ENCODE assay signal across 12 mouse cellular contexts in the genomic region with DNA sequence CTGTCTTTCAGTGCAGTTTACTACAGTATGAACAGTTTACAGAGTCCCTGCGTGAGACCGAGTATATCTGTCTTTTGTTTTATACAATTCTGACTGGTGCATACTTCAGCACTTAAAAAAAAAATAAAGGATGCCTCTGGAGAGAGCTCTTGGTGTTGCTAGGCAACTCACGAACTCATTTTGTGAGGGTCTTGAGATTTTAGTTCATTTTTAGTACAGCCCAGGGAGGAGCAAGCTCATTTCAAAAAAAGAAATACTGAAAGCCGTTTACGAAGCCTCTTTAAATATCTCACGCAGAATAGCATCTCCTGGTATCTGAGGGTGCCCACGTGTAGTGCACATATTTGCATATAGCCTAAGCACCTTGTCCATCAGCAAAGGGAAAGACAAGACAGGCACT. TPM values are rescaled to one million over a fixed set of nuclear protein-coding genes. Genes with fewer than 3 reads are reported as not detected.
DNase-seq lines count a peak whose midpoint lies in the region; ATAC-seq lines count a peak whose summit lies in the region.
"Had no signal": no experiment of that assay in that cellular context is flagged by ENCODE, and none has a peak within 500 bp of the region (broad histone marks: within the 10 kb centered on the region; RNA-seq: fewer than 3 reads in every experiment).

No protein-coding gene starts in this region.

- no peak for ATAC-seq in heart, embryonic 12.5 days (ENCODE audit: insufficient number of reproducible peaks, low FRiP score)
- ATAC-seq in neural tube, embryonic 11.5 days (ENCODE audit: insufficient read depth, low FRiP score, low TSS enrichment): 0 out of 2 replicates have a peak, but pooled peaks have one; percentile 15
- ATAC-seq in hindbrain, embryonic 14.5 days (ENCODE audit: low FRiP score): no peak
- peak; percentile 67 for ATAC-seq in neural tube, embryonic 15.5 days (ENCODE audit: low FRiP score)
- no peak for ATAC-seq in megakaryocyte progenitor cell, adult 5-6 weeks (replicated peaks; ENCODE audit: poor library complexity)
- ATAC-seq: intestine, postnatal 0 days; liver, postnatal 0 days had no signal

- peak overlapping the region; percentile 8; the same call in 1 of the 2 replicates for H3K4me3 ChIP-seq in heart, embryonic 12.5 days
- H3K4me3 ChIP-seq in neural tube, embryonic 11.5 days (ENCODE audit: low read depth, low read length): no peak overlapping the region
- H3K4me3 ChIP-seq in hindbrain, embryonic 14.5 days (replicated peaks; ENCODE audit: low read length): no peak overlapping the region
- H3K4me3 ChIP-seq in neural tube, embryonic 15.5 days (replicated peaks): no peak overlapping the region

- no peak overlapping the region for H3K9ac ChIP-seq in heart, embryonic 12.5 days
- H3K9ac ChIP-seq in neural tube, embryonic 11.5 days (ENCODE audit: low read length): no peak overlapping the region
- peak overlapping the region; percentile 5; the same call in 1 of the 2 replicates for H3K9ac ChIP-seq in hindbrain, embryonic 14.5 days
- H3K9ac ChIP-seq in neural tube, embryonic 15.5 days (replicated peaks): no peak overlapping the region
- H3K9ac ChIP-seq: liver, postnatal 0 days had no signal

- peak overlapping the region; percentile 56 for H3K4me2 ChIP-seq in heart, embryonic 12.5 days
- H3K4me2 ChIP-seq in neural tube, embryonic 11.5 days (ENCODE audit: low read depth): no peak overlapping the region
- H3K4me2 ChIP-seq in hindbrain, embryonic 14.5 days (replicated peaks): peak overlapping the region; percentile 31
- H3K4me2 ChIP-seq in neural tube, embryonic 15.5 days: peak overlapping the region; percentile 38

- H3K27ac ChIP-seq in heart, embryonic 12.5 days (ENCODE audit: poor library complexity, severe bottlenecking): peak overlapping the region; percentile 33; the same call in 1 of the 2 replicates
- H3K27ac ChIP-seq in neural tube, embryonic 11.5 days (ENCODE audit: low read depth, low read length): no peak overlapping the region
- H3K27ac ChIP-seq in hindbrain, embryonic 14.5 days: peak overlapping the region; percentile 38; the same call in 1 of the 2 replicates
- H3K27ac ChIP-seq in neural tube, embryonic 15.5 days (replicated peaks): peak overlapping the region; percentile 39

- peaks cover 51% of the 10 kb centered on the region for H3K4me1 ChIP-seq in heart, embryonic 12.5 days (replicated peaks)
- peaks cover 8% of the 10 kb centered on the region for H3K4me1 ChIP-seq in neural tube, embryonic 11.5 days (ENCODE audit: control insufficient read depth, insufficient read depth, low read length)
- H3K4me1 ChIP-seq in hindbrain, embryonic 14.5 days (replicated peaks; ENCODE audit: control insufficient read depth, insufficient read depth, low read length): peaks cover 27% of the 10 kb centered on the region
- H3K4me1 ChIP-seq in neural tube, embryonic 15.5 days: peaks cover 39% of the 10 kb centered on the region

- no peaks in the 10 kb centered on the region for H3K9me3 ChIP-seq in heart, embryonic 12.5 days (replicated peaks)
- H3K9me3 ChIP-seq in neural tube, embryonic 11.5 days (ENCODE audit: control insufficient read depth, low read length): no peaks in the 10 kb centered on the region
- H3K9me3 ChIP-seq in hindbrain, embryonic 14.5 days (ENCODE audit: control insufficient read depth, low read length): no peaks in the 10 kb centered on the region
- no peaks in the 10 kb centered on the region for H3K9me3 ChIP-seq in neural tube, embryonic 15.5 days (replicated peaks)

- no peaks in the 10 kb centered on the region for H3K27me3 ChIP-seq in heart, embryonic 12.5 days (replicated peaks)
- H3K27me3 ChIP-seq in neural tube, embryonic 11.5 days (ENCODE audit: control insufficient read depth, insufficient read depth, low read length): no peaks in the 10 kb centered on the region
- H3K27me3 ChIP-seq in hindbrain, embryonic 14.5 days (ENCODE audit: control insufficient read depth, insufficient read depth, low read length): no peaks in the 10 kb centered on the region
- H3K27me3 ChIP-seq in neural tube, embryonic 15.5 days (replicated peaks): no peaks in the 10 kb centered on the region

- DNase-seq in heart, adult 18-20 months: no peak
- DNase-seq in neural tube, embryonic 11.5 days (ENCODE audit: low spot score): no peak
- DNase-seq in neural tube, embryonic 10.5 days (ENCODE audit: extremely low spot score, low spot score): no peak
- peak; percentile 40 for DNase-seq in hindbrain, embryonic 14.5 days (ENCODE audit: low spot score)
- DNase-seq in spleen, adult 12 weeks (ENCODE audit: low spot score): no peak
- DNase-seq: adrenal gland, adult 2 months; cerebellum, adult 11-12 months; liver, postnatal 0 days had no signal

- peaks cover 5% of the 10 kb centered on the region; the same call in 1 of the 2 replicates for H3K36me3 ChIP-seq in heart, embryonic 12.5 days
- H3K36me3 ChIP-seq in neural tube, embryonic 11.5 days (ENCODE audit: control insufficient read depth, insufficient read depth, low read length): peaks cover 4% of the 10 kb centered on the region; the same call in 1 of the 2 replicates
- H3K36me3 ChIP-seq in hindbrain, embryonic 14.5 days (replicated peaks; ENCODE audit: control insufficient read depth, insufficient read depth): peaks cover 22% of the 10 kb centered on the region
- peaks cover 8% of the 10 kb centered on the region for H3K36me3 ChIP-seq in neural tube, embryonic 15.5 days

- 28% methylated on average over 7 of the region's 7 CpGs for WGBS in heart, embryonic 12.5 days
- 40% methylated on average over 7 of the region's 7 CpGs for WGBS in neural tube, embryonic 11.5 days
- WGBS in hindbrain, embryonic 14.5 days: 10% methylated on average over 7 of the region's 7 CpGs
- 13% methylated on average over 7 of the region's 7 CpGs for WGBS in neural tube, embryonic 15.5 days

RNA-seq across cellular contexts. Expression of gene Cxadr, which starts 20.9 kb away (rescaled TPM):
- 43.6 and 43.7 TPM in 2 replicates for polyA plus RNA-seq in heart, embryonic 12.5 days (2016; fragmentation: Nextera tagmentation; extraction: Ambion mirVana)
- total RNA-seq in heart, adult 18-20 months (2021): 10 to 100 TPM; 33.8 to 39.1 TPM
- 46.4 and 46.6 TPM in 2 replicates for polyA plus RNA-seq in neural tube, embryonic 11.5 days (2014; fragmentation: Nextera tagmentation; extraction: Ambion mirVana)
- 107 and 126 TPM in 2 replicates for polyA plus RNA-seq in hindbrain, embryonic 14.5 days (2014; fragmentation: Nextera tagmentation; extraction: Ambion mirVana)
- 114 and 131 TPM in 2 replicates for polyA plus RNA-seq in neural tube, embryonic 15.5 days (2015; fragmentation: Nextera tagmentation; extraction: Ambion mirVana)
- total RNA-seq in megakaryocyte progenitor cell, adult 5-6 weeks (2015): 1.6 and 1.9 TPM in 2 replicates
- 2.7 and 7.5 TPM in 2 replicates for total RNA-seq in megakaryocyte progenitor cell, adult 5-6 weeks (2017)

RNA-seq across cellular contexts. Expression of gene Btg3, which starts 54.9 kb away (rescaled TPM):
- polyA plus RNA-seq in heart, embryonic 12.5 days (2016; fragmentation: Nextera tagmentation; extraction: Ambion mirVana): 94.5 and 97.4 TPM in 2 replicates
- total RNA-seq in heart, adult 18-20 months (2021): 1 to 10 TPM; 6.0 to 7.0 TPM
- polyA plus RNA-seq in neural tube, embryonic 11.5 days (2014; fragmentation: Nextera tagmentation; extraction: Ambion mirVana): 40.3 and 45.1 TPM in 2 replicates
- 20.2 and 20.4 TPM in 2 replicates for polyA plus RNA-seq in hindbrain, embryonic 14.5 days (2014; fragmentation: Nextera tagmentation; extraction: Ambion mirVana)
- polyA plus RNA-seq in neural tube, embryonic 15.5 days (2015; fragmentation: Nextera tagmentation; extraction: Ambion mirVana): 21.5 and 23.4 TPM in 2 replicates
- total RNA-seq in megakaryocyte progenitor cell, adult 5-6 weeks (2015): 45.4 and 46.2 TPM in 2 replicates
- 9.0 and 12.7 TPM in 2 replicates for total RNA-seq in megakaryocyte progenitor cell, adult 5-6 weeks (2017)

Comparison
In these comparisons a context has a peak if more than half of its experiments do, and no peak if none do; other contexts are left out.
1. ATAC-seq: peak in neural tube, embryonic 11.5 days (single experiment) and neural tube, embryonic 15.5 days (single experiment); none in heart, embryonic 12.5 days (single experiment), hindbrain, embryonic 14.5 days (single experiment) and megakaryocyte progenitor cell, adult 5-6 weeks (single experiment).